Mouse (Mus musculus): Measurements from ENCODE around the gene Errfi1. TPM values are rescaled to one million over a fixed set of nuclear protein-coding genes. Genes with fewer than 3 reads are reported as not detected.

Gene Errfi1
- total RNA-seq, 2 experiments from 2014 or later, result 0.84 to 1.2 TPM

- ATAC-seq (replicated peaks; ENCODE audit: poor library complexity, severe bottlenecking), result no peak
Measured at GRCm38 (mm10) chr4:150843181-150843580, 10.5 kb upstream of the Errfi1 start.

GRCm38 (mm10) chr4:150846316-150846715 lies 7.4 kb upstream of the Errfi1 start:
- ATAC-seq (replicated peaks; ENCODE audit: poor library complexity, severe bottlenecking), result no peak

GRCm38 (mm10) chr4:150849964-150850363 lies 3.8 kb upstream of the Errfi1 start:
- ATAC-seq (replicated peaks; ENCODE audit: poor library complexity, severe bottlenecking), result no peak

GRCm38 (mm10) chr4:150850893-150851292 lies 2.8 kb upstream of the Errfi1 start:
- ATAC-seq (replicated peaks; ENCODE audit: poor library complexity, severe bottlenecking), result no peak

GRCm38 (mm10) chr4:150852045-150852444 lies 1.7 kb upstream of the Errfi1 start:
- no peak for ATAC-seq (replicated peaks; ENCODE audit: poor library complexity, severe bottlenecking)

GRCm38 (mm10) chr4:150852479-150852878 lies 1.2 kb upstream of the Errfi1 start:
- no peak for ATAC-seq (replicated peaks; ENCODE audit: poor library complexity, severe bottlenecking)

- ATAC-seq (replicated peaks; ENCODE audit: poor library complexity, severe bottlenecking), result peak; percentile 94
Measured at GRCm38 (mm10) chr4:150854839-150855246, 1.1 kb downstream of the Errfi1 start.

- ATAC-seq (replicated peaks; ENCODE audit: poor library complexity, severe bottlenecking), result no peak
Measured at GRCm38 (mm10) chr4:150855346-150855745, 1.6 kb downstream of the Errfi1 start.

- peak; percentile 65 for ATAC-seq (replicated peaks; ENCODE audit: poor library complexity, severe bottlenecking)
Measured at GRCm38 (mm10) chr4:150860526-150860925, 6.8 kb downstream of the Errfi1 start.

- no peak for ATAC-seq (replicated peaks; ENCODE audit: poor library complexity, severe bottlenecking)
Measured at GRCm38 (mm10) chr4:150861161-150861560, 7.4 kb downstream of the Errfi1 start.

- no peak for ATAC-seq (replicated peaks; ENCODE audit: poor library complexity, severe bottlenecking)
Measured at GRCm38 (mm10) chr4:150862626-150863375, 9.1 kb downstream of the Errfi1 start.

- no peak for ATAC-seq (replicated peaks; ENCODE audit: poor library complexity, severe bottlenecking)
Measured at GRCm38 (mm10) chr4:150865371-150865770, 11.7 kb downstream of the Errfi1 start.

GRCm38 (mm10) chr4:150866069-150866468 lies 12.3 kb downstream of the Errfi1 start:
- no peak for ATAC-seq (replicated peaks; ENCODE audit: poor library complexity, severe bottlenecking)

- no peak for ATAC-seq (replicated peaks; ENCODE audit: poor library complexity, severe bottlenecking)
Measured at GRCm38 (mm10) chr4:150866494-150866893, 12.8 kb downstream of the Errfi1 start.

- no peak for ATAC-seq (replicated peaks; ENCODE audit: poor library complexity, severe bottlenecking)
Measured at GRCm38 (mm10) chr4:150868161-150868560, 14.4 kb downstream of the Errfi1 start.

- ATAC-seq (replicated peaks; ENCODE audit: poor library complexity, severe bottlenecking), result no peak
Measured at GRCm38 (mm10) chr4:150868859-150869258, 15.1 kb downstream of the Errfi1 start.

GRCm38 (mm10) chr4:150869276-150870197 lies 15.8 kb downstream of the Errfi1 start:
- no peak for ATAC-seq (replicated peaks; ENCODE audit: poor library complexity, severe bottlenecking)

GRCm38 (mm10) chr4:150870963-150871391 lies 17.3 kb downstream of the Errfi1 start:
- no peak for ATAC-seq (replicated peaks; ENCODE audit: poor library complexity, severe bottlenecking)

GRCm38 (mm10) chr4:150871392-150872138 lies 17.8 kb downstream of the Errfi1 start:
- ATAC-seq (replicated peaks; ENCODE audit: poor library complexity, severe bottlenecking), result no peak

GRCm38 (mm10) chr4:150872139-150872651 lies 18.5 kb downstream of the Errfi1 start:
- ATAC-seq (replicated peaks; ENCODE audit: poor library complexity, severe bottlenecking), result no peak
